Mouse (Mus musculus): ENCODE measurements around the gene Pou5f1. TPM values are rescaled to one million over a fixed set of nuclear protein-coding genes. Genes with fewer than 3 reads are reported as not detected.

The Pou5f1 gene
- polyA plus RNA-seq, 1 experiment from 2014 or later = not detected

DNA sequence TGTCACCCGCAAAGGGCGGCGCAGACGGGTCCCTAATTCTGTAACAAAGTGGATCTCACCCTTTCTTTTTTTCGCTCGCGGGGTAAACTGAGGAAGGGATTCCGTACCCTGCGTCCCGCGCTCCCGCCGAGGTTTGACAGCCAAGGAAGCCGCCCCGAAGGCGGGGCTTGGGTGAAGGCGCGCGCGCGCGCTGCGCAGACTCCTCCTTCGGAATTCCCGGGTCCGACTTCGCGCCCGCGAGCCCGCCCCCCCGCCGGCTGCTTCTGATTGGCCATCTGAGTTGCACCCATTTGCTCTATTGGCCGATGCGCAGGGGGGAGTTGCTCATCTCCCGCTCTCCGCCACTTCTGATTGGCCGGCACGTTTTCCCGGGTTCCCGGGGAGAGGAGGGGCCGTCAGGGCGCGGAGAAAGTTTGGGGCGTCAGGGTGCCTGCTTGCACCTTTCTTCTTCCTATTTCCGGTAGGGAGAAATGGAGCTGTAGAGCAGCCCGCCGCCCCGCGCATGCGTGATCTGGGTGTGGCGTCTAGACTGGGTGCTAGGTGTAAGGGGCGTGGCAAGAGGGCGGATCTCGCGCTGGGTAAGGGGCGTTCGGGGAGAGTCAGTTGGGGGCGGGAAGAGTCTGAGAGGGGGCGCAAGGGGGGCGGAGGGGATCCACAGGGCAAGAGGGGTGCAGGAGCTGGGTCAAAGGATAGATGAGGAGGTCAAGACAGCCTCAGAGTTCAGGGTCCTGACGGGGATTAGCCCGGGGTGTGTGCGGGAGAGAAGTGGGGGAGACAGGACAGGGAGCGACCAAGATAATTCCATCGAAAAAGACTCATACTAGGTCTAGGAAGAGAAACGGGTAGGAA is 11.1 kb downstream of the Pou5f1 start, which contains the start of the genes Tcf19 and Cchcr1:
TSS of gene Tcf19 (minus strand) at position 173 of the 849 bp plus-strand sequence.
TSS of gene Cchcr1 (plus strand) at position 449 of the 849 bp plus-strand sequence.
- Histone ChIP-seq H3K27ac (replicated peaks) (peak within 1 kb of the TSS; percentile 88), H3K27me3 (ENCODE audit: low read depth, poor library complexity, severe bottlenecking) (0 out of 2 replicates have a peak, but pooled peaks cover 8% of the 10 kb centered on the region), H3K4me1 (peaks cover 39% of the 10 kb centered on the region), H3K9me3 (replicated peaks) (no peaks in the 10 kb centered on the region), H3K4me3 (peak within 1 kb of the TSS; percentile 75), H3K36me3 (peaks cover 40% of the 10 kb centered on the region)
- WGBS = 1% methylated on average over 67 of the region's 67 CpGs
- peak; percentile 99 for DNase-seq (ENCODE audit: low spot score)

DNA sequence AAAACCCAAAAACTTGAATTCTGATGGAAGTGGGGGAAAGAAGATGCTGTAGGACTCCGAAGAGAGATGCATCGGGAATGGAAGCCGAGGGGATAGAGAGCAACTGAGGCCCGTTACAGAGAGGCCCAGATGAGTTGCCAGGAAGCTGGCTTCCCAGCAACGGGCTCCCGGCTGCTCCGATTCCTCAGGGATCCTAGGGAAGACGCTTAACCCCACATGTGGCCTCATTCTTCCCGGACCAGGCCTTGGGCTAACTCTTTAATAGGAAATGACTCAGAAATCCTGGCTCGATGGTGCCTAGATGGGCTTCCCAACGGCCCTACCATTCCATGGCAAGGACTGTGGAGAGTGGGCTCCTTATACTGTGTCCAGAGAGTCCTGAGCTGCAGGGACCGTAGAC is 11.7 kb downstream of the Pou5f1 start:
- DNase-seq (ENCODE audit: low spot score) = no peak
- 12% methylated on average over 12 of the region's 12 CpGs for WGBS
- Histone ChIP-seq H3K4me1 (peaks cover 39% of the 10 kb centered on the region), H3K9me3 (replicated peaks) (no peaks in the 10 kb centered on the region), H3K36me3 (peaks cover 40% of the 10 kb centered on the region), H3K27me3 (ENCODE audit: low read depth, poor library complexity, severe bottlenecking) (0 out of 2 replicates have a peak, but pooled peaks cover 8% of the 10 kb centered on the region), H3K4me3 (peak overlapping the region; percentile 75), H3K27ac (replicated peaks) (peak overlapping the region; percentile 88)

GRCm38 (mm10) chr17:35524354-35524753 is 18.5 kb downstream of the Pou5f1 start:
- Histone ChIP-seq H3K9me3 (replicated peaks) (no peaks in the 10 kb centered on the region), H3K27ac (replicated peaks) (no peak overlapping the region), H3K36me3 (peaks cover 88% of the 10 kb centered on the region), H3K4me3 (no peak overlapping the region), H3K4me1 (no peaks in the 10 kb centered on the region), H3K27me3 (ENCODE audit: low read depth, poor library complexity, severe bottlenecking) (no peaks in the 10 kb centered on the region)
- 92% methylated on average over 9 of the region's 9 CpGs for WGBS
- no peak for DNase-seq (ENCODE audit: low spot score)

- Histone ChIP-seq H3K9me3 (replicated peaks) (no peaks in the 10 kb centered on the region), H3K4me3 (no peak overlapping the region), H3K4me1 (no peaks in the 10 kb centered on the region), H3K27me3 (ENCODE audit: low read depth, poor library complexity, severe bottlenecking) (no peaks in the 10 kb centered on the region), H3K36me3 (peaks cover 90% of the 10 kb centered on the region), H3K27ac (replicated peaks) (no peak overlapping the region)
- 78% methylated on average over 8 of the region's 8 CpGs for WGBS
- DNase-seq (ENCODE audit: low spot score) = no peak
These were observed 20.8 kb downstream of the Pou5f1 start for GRCm38 (mm10) chr17:35526644-35527043.

DNA sequence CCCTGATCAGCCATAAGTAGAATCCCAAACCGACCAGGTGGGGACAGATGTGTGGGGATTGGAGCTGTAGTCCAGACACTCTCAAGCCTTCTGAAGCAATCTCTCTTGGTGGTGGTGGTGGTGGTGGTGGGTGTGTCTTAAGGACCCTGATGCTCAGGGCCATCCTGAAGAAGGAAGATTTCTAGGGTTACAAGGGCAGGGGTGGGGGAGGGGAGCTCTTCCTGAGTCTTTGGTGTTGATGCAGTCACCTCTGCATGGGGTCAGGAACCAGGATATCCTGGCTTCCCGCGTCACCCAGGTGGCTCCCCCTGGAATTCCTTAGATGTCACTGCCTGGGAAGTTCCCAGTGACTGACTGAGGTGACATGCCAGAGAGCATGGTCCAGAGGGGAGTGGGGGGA is 26.5 kb downstream of the Pou5f1 start:
- Histone ChIP-seq H3K4me1 (peaks cover 11% of the 10 kb centered on the region; the same call in 1 of the 2 replicates), H3K9me3 (replicated peaks) (no peaks in the 10 kb centered on the region), H3K27me3 (ENCODE audit: low read depth, poor library complexity, severe bottlenecking) (no peaks in the 10 kb centered on the region), H3K36me3 (peaks cover 39% of the 10 kb centered on the region), H3K27ac (replicated peaks) (no peak overlapping the region), H3K4me3 (no peak overlapping the region)
- WGBS = 16% methylated on average over 3 of the region's 3 CpGs
- DNase-seq (ENCODE audit: low spot score) = no peak

GRCm38 (mm10) chr17:35532901-35533300 is 27.1 kb downstream of the Pou5f1 start, which contains the start of gene Psors1c2:
Psors1c2 (plus strand) TSS chr17:35533201.
- WGBS = 48% methylated on average over 7 of the region's 7 CpGs
- Histone ChIP-seq H3K27ac (replicated peaks) (no peak within 1 kb of the TSS), H3K4me3 (no peak within 1 kb of the TSS), H3K27me3 (ENCODE audit: low read depth, poor library complexity, severe bottlenecking) (no peaks in the 10 kb centered on the region), H3K36me3 (peaks cover 33% of the 10 kb centered on the region), H3K4me1 (peaks cover 11% of the 10 kb centered on the region; the same call in 1 of the 2 replicates), H3K9me3 (replicated peaks) (no peaks in the 10 kb centered on the region)
- no peak for DNase-seq (ENCODE audit: low spot score)

DNA sequence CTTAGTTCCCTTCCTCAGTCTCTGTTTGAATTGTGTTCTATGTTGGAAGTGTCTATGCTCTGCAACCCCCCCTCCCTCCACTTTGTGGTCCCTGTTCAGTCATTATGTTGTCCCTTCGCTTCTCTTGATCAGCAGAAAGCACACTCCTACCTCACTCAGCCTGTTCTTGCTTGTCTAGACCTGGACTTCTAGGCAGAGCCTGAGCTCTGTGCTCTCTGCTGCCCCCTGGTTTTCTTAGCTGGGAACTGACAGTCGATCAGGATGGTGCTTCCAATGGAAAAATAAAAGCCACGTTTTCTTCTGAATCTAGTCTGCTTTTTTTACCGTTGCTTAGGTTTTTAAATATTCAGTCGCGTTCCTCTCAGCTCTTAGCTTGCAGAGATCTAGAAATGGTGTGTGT is 28.5 kb downstream of the Pou5f1 start:
- Histone ChIP-seq H3K27ac (replicated peaks) (no peak overlapping the region), H3K36me3 (peaks cover 19% of the 10 kb centered on the region), H3K4me1 (peaks cover 11% of the 10 kb centered on the region; the same call in 1 of the 2 replicates), H3K27me3 (ENCODE audit: low read depth, poor library complexity, severe bottlenecking) (no peaks in the 10 kb centered on the region), H3K9me3 (replicated peaks) (no peaks in the 10 kb centered on the region), H3K4me3 (no peak overlapping the region)
- peak; percentile 61 for DNase-seq (ENCODE audit: low spot score)
- WGBS = 17% methylated on average over 6 of the region's 6 CpGs

GRCm38 (mm10) chr17:35537421-35537820 is 31.6 kb downstream of the Pou5f1 start:
- Histone ChIP-seq H3K36me3 (no peaks in the 10 kb centered on the region), H3K4me3 (no peak overlapping the region), H3K27ac (replicated peaks) (no peak overlapping the region), H3K9me3 (replicated peaks) (no peaks in the 10 kb centered on the region), H3K4me1 (peaks cover 8% of the 10 kb centered on the region; the same call in 1 of the 2 replicates), H3K27me3 (ENCODE audit: low read depth, poor library complexity, severe bottlenecking) (no peaks in the 10 kb centered on the region)
- WGBS = 89% methylated on average over 4 of the region's 4 CpGs
- DNase-seq (ENCODE audit: low spot score) = no peak

DNA sequence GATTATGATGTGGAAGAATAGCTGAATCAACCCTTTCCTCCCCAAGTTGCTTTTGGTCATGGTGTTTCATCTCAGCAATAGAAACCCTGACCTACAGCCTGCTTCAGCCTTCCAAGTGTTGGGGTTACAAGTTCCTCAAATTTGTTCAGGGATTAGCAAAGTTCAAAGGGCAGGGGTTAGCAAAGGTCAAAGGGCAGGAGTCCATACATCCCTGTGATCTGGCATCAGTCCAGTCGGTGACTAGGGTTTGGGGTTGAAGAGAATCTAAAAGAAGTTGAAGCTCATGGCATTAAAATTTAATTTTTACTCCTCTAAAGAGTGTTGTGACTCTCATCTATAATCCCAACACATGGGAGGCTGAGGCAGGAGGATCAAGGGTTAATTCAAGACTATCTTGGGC is 32.7 kb downstream of the Pou5f1 start:
- Histone ChIP-seq H3K4me1 (peaks cover 12% of the 10 kb centered on the region), H3K27me3 (ENCODE audit: low read depth, poor library complexity, severe bottlenecking) (no peaks in the 10 kb centered on the region), H3K4me3 (no peak overlapping the region), H3K9me3 (replicated peaks) (no peaks in the 10 kb centered on the region), H3K36me3 (no peaks in the 10 kb centered on the region), H3K27ac (replicated peaks) (no peak overlapping the region)
- no peak for DNase-seq (ENCODE audit: low spot score)
- 79% methylated on average over 1 of the region's 1 CpGs for WGBS

GRCm38 (mm10) chr17:35539540-35539939 is 33.7 kb downstream of the Pou5f1 start:
- DNase-seq (ENCODE audit: low spot score) = no peak
- Histone ChIP-seq H3K4me1 (peaks cover 16% of the 10 kb centered on the region), H3K36me3 (no peaks in the 10 kb centered on the region), H3K27ac (replicated peaks) (no peak overlapping the region), H3K4me3 (no peak overlapping the region), H3K27me3 (ENCODE audit: low read depth, poor library complexity, severe bottlenecking) (no peaks in the 10 kb centered on the region), H3K9me3 (replicated peaks) (no peaks in the 10 kb centered on the region)
- 55% methylated on average over 10 of the region's 10 CpGs for WGBS

DNA sequence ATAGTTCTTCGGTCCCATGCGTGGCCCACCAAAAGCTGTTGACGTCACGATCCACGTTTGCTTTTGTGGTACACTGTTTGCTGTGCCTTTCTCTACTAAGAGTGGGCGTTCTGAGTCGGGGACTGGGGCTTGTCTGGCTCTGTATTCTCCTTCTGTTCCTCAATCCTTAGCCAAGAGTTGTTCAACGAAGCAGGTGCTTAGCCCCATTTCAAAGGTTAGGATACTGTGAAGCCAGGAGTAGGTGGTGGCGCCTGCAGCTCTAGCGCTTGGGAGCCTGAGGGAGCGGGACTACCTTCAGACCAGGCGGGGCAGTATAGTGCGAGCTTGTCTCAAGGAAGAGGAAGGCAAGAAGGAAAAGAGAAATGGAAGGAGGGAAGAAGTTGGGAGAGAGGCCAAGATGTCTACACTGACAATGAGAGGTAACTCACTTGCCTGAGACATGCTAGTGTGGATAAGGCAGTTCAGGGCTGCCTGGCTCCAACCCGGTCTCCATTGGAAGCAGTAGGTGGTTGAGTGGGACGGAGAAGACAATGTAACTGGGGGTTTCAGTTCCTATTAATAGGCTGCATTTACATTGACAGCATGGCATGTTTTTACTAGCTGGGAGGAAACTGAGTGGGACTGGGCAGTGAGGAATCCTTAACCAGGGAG is 37.1 kb downstream of the Pou5f1 start:
- no peak overlapping the region; the same call in 1 of the 2 replicates for H3K4me3 ChIP-seq
- no peaks in the 10 kb centered on the region for H3K36me3 ChIP-seq
- DNase-seq (ENCODE audit: low spot score) = no peak
- H3K4me1 ChIP-seq = peaks cover 28% of the 10 kb centered on the region
- WGBS = 84% methylated on average over 15 of the region's 15 CpGs
- H3K9me3 ChIP-seq (replicated peaks) = no peaks in the 10 kb centered on the region
- 0 out of 2 replicates have a peak overlapping the region, but pooled peaks have one; percentile 33 for H3K27ac ChIP-seq (replicated peaks)
- H3K27me3 ChIP-seq (ENCODE audit: low read depth, poor library complexity, severe bottlenecking) = no peaks in the 10 kb centered on the region

DNA sequence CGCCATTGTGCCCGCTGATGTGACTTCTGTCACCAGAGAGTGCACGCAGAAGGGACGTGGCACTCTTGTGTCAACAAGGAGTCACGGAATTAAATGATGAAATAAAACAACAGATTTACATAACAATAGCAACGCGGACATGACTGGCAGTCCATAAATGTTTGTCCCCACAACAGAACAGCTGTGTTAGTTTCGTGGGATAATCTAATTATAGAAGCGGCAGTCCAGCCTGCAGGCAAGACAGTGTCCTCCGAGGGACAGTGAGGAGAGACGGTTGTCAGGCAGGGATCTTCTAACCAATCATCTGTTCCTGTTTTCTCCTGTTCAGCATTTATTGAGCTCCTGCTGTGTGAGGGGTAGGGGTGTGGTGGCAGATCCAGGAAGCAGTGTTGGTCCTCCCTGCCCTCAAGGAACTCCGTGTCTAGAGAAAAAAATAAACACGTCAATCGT is 37.6 kb downstream of the Pou5f1 start:
- DNase-seq (ENCODE audit: low spot score) = no peak
- Histone ChIP-seq H3K9me3 (replicated peaks) (no peaks in the 10 kb centered on the region), H3K4me3 (no peak overlapping the region; the same call in 1 of the 2 replicates), H3K4me1 (peaks cover 28% of the 10 kb centered on the region), H3K27ac (replicated peaks) (no peak overlapping the region), H3K36me3 (no peaks in the 10 kb centered on the region), H3K27me3 (ENCODE audit: low read depth, poor library complexity, severe bottlenecking) (no peaks in the 10 kb centered on the region)
- 56% methylated on average over 14 of the region's 14 CpGs for WGBS

Data from midbrain, embryonic 10.5 days (tissue).